In genomic region chr3:66157947-66158346, GRCm38 (mm10) we compare ENCODE assay signal across 17 mouse cellular contexts.
"Had no signal": no experiment of that assay in that cellular context is flagged by ENCODE, and none has a peak within 500 bp of the region (broad histone marks: within the 10 kb centered on the region; RNA-seq: fewer than 3 reads in every experiment).

No protein-coding gene starts in this region.

- H3K4me2 ChIP-seq: limb, embryonic 12.5 days; limb, embryonic 15.5 days; liver, embryonic 11.5 days had no signal

- ATAC-seq: intestine, embryonic 16.5 days; liver, postnatal 0 days had no signal

- H3K27ac ChIP-seq: limb, embryonic 12.5 days; limb, embryonic 15.5 days; liver, embryonic 14.5 days; midbrain, embryonic 10.5 days had no signal

- H3K9me3 ChIP-seq: limb, embryonic 12.5 days; limb, embryonic 15.5 days; megakaryocyte, embryonic 14.5 days; midbrain, embryonic 10.5 days had no signal

- H3K4me1 ChIP-seq: megakaryocyte, embryonic 14.5 days; midbrain, embryonic 10.5 days had no signal

- H3K27me3 ChIP-seq: limb, embryonic 12.5 days; limb, embryonic 15.5 days; megakaryocyte, embryonic 14.5 days had no signal

- H3K4me3 ChIP-seq: limb, embryonic 12.5 days; limb, embryonic 15.5 days; megakaryocyte, embryonic 14.5 days; midbrain, embryonic 10.5 days had no signal

- H3K9ac ChIP-seq: limb, embryonic 12.5 days; limb, embryonic 15.5 days; liver, embryonic 14.5 days; liver, postnatal 0 days had no signal

- H3K36me3 ChIP-seq: limb, embryonic 12.5 days; limb, embryonic 15.5 days; midbrain, embryonic 10.5 days had no signal

- DNase-seq: kidney, adult 18-20 months; kidney, adult 9 months; kidney, postnatal 14 days; kidney, postnatal 4 days; left cerebral cortex, postnatal 4 days; liver, postnatal 0 days; midbrain, embryonic 14.5 days; thymus, adult 2 months; thymus, postnatal 14 days; thymus, postnatal 4 days had no signal
